Mouse (Mus musculus): ENCODE data around the gene Fam161b.

Gene Fam161b

GRCm38 (mm10) chr12:84361555-84362489, at the start of gene Fam161b, which contains the start of gene Coq6:
TSS of gene Fam161b (minus strand) at chr12:84361833.
TSS of gene Coq6 (plus strand) at chr12:84361657.
- peak; percentile 81 to 90 for DNase-seq (ENCODE audit: low spot score in 2 of 2)

- DNase-seq (ENCODE audit: low spot score in 2 of 2): peak; percentile 70 to 90
These were observed 47.3 kb upstream of the Fam161b start, which contains the start of the genes Entpd5 and Bbof1 for GRCm38 (mm10) chr12:84408819-84409507. TSS of gene Entpd5 (minus strand) at chr12:84409029. TSS of gene Bbof1 (plus strand) at chr12:84409071.

GRCm38 (mm10) chr12:84407874-84408818, 46.5 kb upstream of the Fam161b start:
- no peak for DNase-seq (ENCODE audit: low spot score in 2 of 2)

GRCm38 (mm10) chr12:84407259-84407658, 45.6 kb upstream of the Fam161b start:
- no peak for DNase-seq (ENCODE audit: low spot score in 2 of 2)

- DNase-seq (ENCODE audit: low spot score in 2 of 2): no peak
These were observed 42.9 kb upstream of the Fam161b start for GRCm38 (mm10) chr12:84404541-84404940.

- DNase-seq (ENCODE audit: low spot score in 2 of 2): no peak
These were observed 41.3 kb upstream of the Fam161b start for GRCm38 (mm10) chr12:84402923-84403322.

GRCm38 (mm10) chr12:84400653-84401052, 39.0 kb upstream of the Fam161b start:
- no peak for DNase-seq (ENCODE audit: low spot score in 2 of 2)

- no peak for DNase-seq (ENCODE audit: low spot score in 2 of 2)
These were observed 38.4 kb upstream of the Fam161b start for GRCm38 (mm10) chr12:84400068-84400467.

- no peak for DNase-seq (ENCODE audit: low spot score in 2 of 2)
These were observed 38.0 kb upstream of the Fam161b start for GRCm38 (mm10) chr12:84399663-84400062.

GRCm38 (mm10) chr12:84399135-84399534, 37.5 kb upstream of the Fam161b start:
- no peak for DNase-seq (ENCODE audit: low spot score in 2 of 2)

- DNase-seq (ENCODE audit: low spot score in 2 of 2): no peak
These were observed 37.0 kb upstream of the Fam161b start for GRCm38 (mm10) chr12:84398629-84399028.

- no peak for DNase-seq (ENCODE audit: low spot score in 2 of 2)
These were observed 36.1 kb upstream of the Fam161b start for GRCm38 (mm10) chr12:84397685-84398084.

- DNase-seq (ENCODE audit: low spot score in 2 of 2): no peak
These were observed 35.5 kb upstream of the Fam161b start for GRCm38 (mm10) chr12:84396947-84397679.

GRCm38 (mm10) chr12:84393847-84394246, 32.2 kb upstream of the Fam161b start:
- no peak for DNase-seq (ENCODE audit: low spot score in 2 of 2)

GRCm38 (mm10) chr12:84392681-84393080, 31.0 kb upstream of the Fam161b start:
- no peak for DNase-seq (ENCODE audit: low spot score in 2 of 2)

GRCm38 (mm10) chr12:84390336-84390735, 28.7 kb upstream of the Fam161b start:
- DNase-seq (ENCODE audit: low spot score in 2 of 2): no peak

GRCm38 (mm10) chr12:84388774-84389400, 27.3 kb upstream of the Fam161b start:
- DNase-seq (ENCODE audit: low spot score in 2 of 2): no peak

GRCm38 (mm10) chr12:84388097-84388496, 26.5 kb upstream of the Fam161b start:
- DNase-seq (ENCODE audit: low spot score in 2 of 2): no peak

- DNase-seq (ENCODE audit: low spot score in 2 of 2): no peak
These were observed 23.8 kb upstream of the Fam161b start for GRCm38 (mm10) chr12:84385408-84385807.

- no peak for DNase-seq (ENCODE audit: low spot score in 2 of 2)
These were observed 23.0 kb upstream of the Fam161b start for GRCm38 (mm10) chr12:84384644-84385081.
